Mouse (Mus musculus) limb, embryonic 12.5 days (tissue): ENCODE results near the gene Grid1. TPM values are rescaled to one million over a fixed set of nuclear protein-coding genes. Genes with fewer than 3 reads are reported as not detected.
A peak's percentile ranks its signal among the peaks of the same experiment; 100 is the strongest.

Experiments
- microRNA counts: library from miRNA; unstranded; fragments of <30 nt; microRNA quantifications from one replicate; lab custom pipeline; 2017
- microRNA-seq: library from miRNA; unstranded; fragments of <30 nt; microRNA quantifications from one replicate; pipeline ENCODE4, GENCODE M21; 2017
- polyA plus RNA-seq: library from polyadenylated mRNA; unstranded; fragments of >200 nt; fragmentation: Nextera tagmentation; extraction: Ambion mirVana; gene quantifications from 2 replicates; pipeline ENCODE4 v1.2.1, GENCODE M21; 2016

Grid1 gene
- polyA plus RNA-seq, 1 experiment from 2014 or later: 0.24 TPM

MicroRNA genes within 50 kb of the gene (microRNA counts, 519-probe panel; counts per million panel counts)
- not detected for microRNA mmu-miR-346 (lab: Ali Mortazavi, UCI)

Small RNA genes within 50 kb of the gene (microRNA-seq; reads per million reads assigned to microRNA genes)
- gene Mir346: 10.5 reads per million, percentile 25 among the genes with 10 or more reads in this experiment

Other genes starting within 250 kb of the Grid1 start
- gene Ldb3, start 231.4 kb upstream of the Grid1 start, polyA plus RNA-seq: 1.9 and 3.3 TPM in 2 replicates
- 0.10 TPM in 1 of 2 replicates, not detected in the other for gene Opn4, start 220.0 kb upstream of the Grid1 start, polyA plus RNA-seq
- 35.1 and 37.2 TPM in 2 replicates for gene Wapl, start 146.2 kb upstream of the Grid1 start, polyA plus RNA-seq